ENCODE assay signal across 25 mouse cellular contexts in the genomic region with DNA sequence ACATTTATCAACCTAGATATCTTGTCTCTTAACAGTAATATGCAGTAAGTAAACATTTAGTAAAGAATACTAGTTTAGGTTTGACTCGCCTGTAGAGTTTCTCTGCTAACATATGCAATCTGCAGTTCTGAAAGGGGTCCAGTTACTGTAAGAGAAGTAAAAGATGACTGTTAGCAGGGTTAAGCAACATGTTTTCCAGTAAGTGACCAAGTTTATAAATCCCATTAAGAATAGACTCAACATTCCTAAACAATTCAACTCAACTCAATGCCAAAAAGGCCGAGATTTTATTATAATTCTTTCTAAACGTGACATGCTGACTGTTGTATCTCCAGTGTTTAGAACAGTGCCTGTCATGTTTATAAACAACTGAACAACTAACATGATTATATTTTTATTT.
"Had no signal": no experiment of that assay in that cellular context is flagged by ENCODE, and none has a peak within 500 bp of the region (broad histone marks: within the 10 kb centered on the region; RNA-seq: fewer than 3 reads in every experiment).

No protein-coding gene starts in this region.

- H3K27ac ChIP-seq: gastrocnemius, adult 2 months; heart, embryonic 10.5 days; hindbrain, embryonic 10.5 days; hindbrain, embryonic 12.5 days; hindbrain, embryonic 14.5 days; intestine, embryonic 15.5 days; limb, embryonic 13.5 days; limb, embryonic 15.5 days had no signal

- H3K4me3 ChIP-seq: gastrocnemius, adult 2 months; heart, embryonic 10.5 days; heart, embryonic 12.5 days; hindbrain, embryonic 10.5 days; hindbrain, embryonic 12.5 days; intestine, embryonic 15.5 days; limb, embryonic 13.5 days; limb, embryonic 15.5 days had no signal

- DNase-seq: gastrocnemius, adult 2 months; gastrocnemius, postnatal 10 days; gastrocnemius, postnatal 25 days; heart, adult 18-20 months; heart, postnatal 10 days; heart, postnatal 4 days; kidney, adult 18-20 months; kidney, adult 8-10 months; kidney, postnatal 10 days; kidney, postnatal 25 days; kidney, postnatal 4 days; layer of hippocampus, adult 9-11 months; layer of hippocampus, postnatal 36 days; left cerebral cortex, postnatal 4 days had no signal

- H3K9ac ChIP-seq: heart, embryonic 12.5 days; hindbrain, embryonic 12.5 days; hindbrain, embryonic 14.5 days; intestine, embryonic 15.5 days; limb, embryonic 13.5 days; limb, embryonic 15.5 days had no signal

- H3K27me3 ChIP-seq: heart, embryonic 12.5 days; hindbrain, embryonic 12.5 days; intestine, embryonic 15.5 days; limb, embryonic 13.5 days; limb, embryonic 15.5 days had no signal

- ATAC-seq: hindbrain, embryonic 16.5 days; inflammation-experienced regulatory T-cells, adult 6 months; intestine, embryonic 15.5 days; intestine, postnatal 0 days had no signal

- H3K4me1 ChIP-seq: heart, embryonic 10.5 days; heart, embryonic 12.5 days; hindbrain, embryonic 12.5 days; intestine, embryonic 15.5 days; limb, embryonic 15.5 days had no signal

- H3K9me3 ChIP-seq: heart, embryonic 10.5 days; heart, embryonic 12.5 days; hindbrain, embryonic 10.5 days; hindbrain, embryonic 12.5 days; intestine, embryonic 15.5 days; limb, embryonic 13.5 days; limb, embryonic 15.5 days had no signal

- H3K4me2 ChIP-seq: heart, embryonic 12.5 days; hindbrain, embryonic 12.5 days; hindbrain, embryonic 14.5 days; intestine, embryonic 15.5 days; limb, embryonic 13.5 days; limb, embryonic 15.5 days had no signal

- H3K36me3 ChIP-seq: intestine, embryonic 15.5 days had no signal
